Mouse (Mus musculus) lung, adult 2 months (tissue): ENCODE measurements around the gene Cfap54. TPM values are rescaled to one million over a fixed set of nuclear protein-coding genes. Genes with fewer than 3 reads are reported as not detected.

Source experiments
- DNase-seq: peaks from one replicate; pipeline ENCODE4 v3.0.0; 2022
- H3K4me1 ChIP-seq: fragments of 200-500 bp; 2 replicates; pipeline ENCODE4 v1.6.1; 2011; ENCODE audit warnings: low read length; ENCODE audit not compliant: control insufficient read depth, insufficient read depth
- H3K4me3 ChIP-seq: fragments of 200-500 bp; replicated peaks from 2 replicates; pipeline ENCODE3; 2011; ENCODE audit warnings: low read depth, mild to moderate bottlenecking, control low read depth, low read length; ENCODE audit errors: extremely low read depth
- CTCF ChIP-seq: fragments of 200-500 bp; IDR thresholded peaks from 2 replicates; pipeline ENCODE4 v1.5.1; 2011; ENCODE audit warnings: mild to moderate bottlenecking, low read length, control low read depth; ENCODE audit not compliant: insufficient read depth
- POLR2A ChIP-seq: fragments of 200-500 bp; IDR thresholded peaks from 2 replicates; pipeline ENCODE4 v1.6.1; 2011; ENCODE audit warnings: low read depth, mild to moderate bottlenecking, control low read depth, low read length, borderline replicate concordance; ENCODE audit errors: extremely low read depth
- WGBS: fragments of 180-500 bp; shearing (Covaris S2); methylation state at CpG from one replicate; pipeline ENCODE4 v1.1.7; 2018; 5-methylcytosine and 5-hydroxymethylcytosine counted together
- polyA plus RNA-seq: library from polyadenylated mRNA; depleted of rRNA; stranded (reverse); fragments of >200 nt; gene quantifications from 2 replicates; pipeline ENCODE4 v1.2.3, GENCODE M21; 2012

Gene Cfap54
- polyA plus RNA-seq, 1 experiment: 2.3 TPM

GRCm38 (mm10) chr10:93102321-93102720, 20.9 kb upstream of the Cfap54 start:
- 52% methylated on average over 5 of the region's 5 CpGs for WGBS
- H3K4me1 ChIP-seq: no peaks in the 10 kb centered on the region
- H3K4me3 ChIP-seq: no peak overlapping the region
- TF ChIP-seq POLR2A (no peak), CTCF (no peak)
- DNase-seq: no peak

- TF ChIP-seq CTCF: no peak
- TF ChIP-seq POLR2A: no peak
- no peak overlapping the region for H3K4me3 ChIP-seq
- WGBS: 65% methylated on average over 7 of the region's 7 CpGs
- H3K4me1 ChIP-seq: no peaks in the 10 kb centered on the region
- DNase-seq: no peak
Observed at GRCm38 (mm10) chr10:93098211-93098805, 16.9 kb upstream of the Cfap54 start.

- H3K4me3 ChIP-seq: no peak overlapping the region
- H3K4me1 ChIP-seq: no peaks in the 10 kb centered on the region
- TF ChIP-seq CTCF: no peak
- no peak for TF ChIP-seq POLR2A
- DNase-seq: no peak
- WGBS: 91% methylated on average over 7 of the region's 7 CpGs
Observed at GRCm38 (mm10) chr10:93097439-93097838, 16.0 kb upstream of the Cfap54 start.

- Histone ChIP-seq H3K4me3 (no peak overlapping the region), H3K4me1 (no peaks in the 10 kb centered on the region)
- TF ChIP-seq CTCF (no peak), POLR2A (no peak)
- DNase-seq: no peak
- 77% methylated on average over 4 of the region's 4 CpGs for WGBS
Observed at GRCm38 (mm10) chr10:93095827-93096226, 14.4 kb upstream of the Cfap54 start.

GRCm38 (mm10) chr10:93094957-93095580, 13.7 kb upstream of the Cfap54 start:
- 41% methylated on average over 7 of the region's 7 CpGs for WGBS
- no peak overlapping the region for H3K4me3 ChIP-seq
- no peak for DNase-seq
- no peaks in the 10 kb centered on the region; the same call in 1 of the 2 replicates for H3K4me1 ChIP-seq
- TF ChIP-seq CTCF: no peak
- no peak for TF ChIP-seq POLR2A

- H3K4me3 ChIP-seq: no peak overlapping the region
- no peaks in the 10 kb centered on the region; the same call in 1 of the 2 replicates for H3K4me1 ChIP-seq
- WGBS: 89% methylated on average over 2 of the region's 2 CpGs
- no peak for DNase-seq
- TF ChIP-seq POLR2A: no peak
Observed at GRCm38 (mm10) chr10:93091928-93092327, 10.5 kb upstream of the Cfap54 start.

GRCm38 (mm10) chr10:93090241-93090640, 8.8 kb upstream of the Cfap54 start:
- TF ChIP-seq POLR2A (no peak), CTCF (no peak)
- DNase-seq: no peak
- 62% methylated on average over 6 of the region's 6 CpGs for WGBS
- H3K4me1 ChIP-seq: no peaks in the 10 kb centered on the region; the same call in 1 of the 2 replicates
- no peak overlapping the region for H3K4me3 ChIP-seq

- TF ChIP-seq POLR2A (no peak), CTCF (no peak)
- 58% methylated on average over 11 of the region's 11 CpGs for WGBS
- Histone ChIP-seq H3K4me3 (no peak overlapping the region), H3K4me1 (no peaks in the 10 kb centered on the region; the same call in 1 of the 2 replicates)
- no peak for DNase-seq
Observed at GRCm38 (mm10) chr10:93088396-93089048, 7.1 kb upstream of the Cfap54 start.

- 72% methylated on average over 7 of the region's 7 CpGs for WGBS
- H3K4me1 ChIP-seq: no peaks in the 10 kb centered on the region; the same call in 1 of the 2 replicates
- DNase-seq: no peak
- H3K4me3 ChIP-seq: no peak overlapping the region
- no peak for TF ChIP-seq CTCF
- TF ChIP-seq POLR2A: no peak
Observed at GRCm38 (mm10) chr10:93087504-93087903, 6.1 kb upstream of the Cfap54 start.

- no peaks in the 10 kb centered on the region for H3K4me1 ChIP-seq
- DNase-seq: no peak
- H3K4me3 ChIP-seq: no peak overlapping the region
- WGBS: 69% methylated on average over 8 of the region's 8 CpGs
- no peak for TF ChIP-seq CTCF
- TF ChIP-seq POLR2A: no peak
Observed at GRCm38 (mm10) chr10:93083963-93084340, 2.5 kb upstream of the Cfap54 start.
